Mouse (Mus musculus) right cerebral cortex, postnatal 36 days (tissue): Measurements from ENCODE around the gene Olfr1245.
"Not testable (repeated sequence)": the region's sequence is repeated elsewhere in the genome, so short reads cannot be mapped to it uniquely, and the experiment has no call there.

Source experiments
- DNase-seq, 2 experiments: peaks; one replicate each; pipeline ENCODE4 v3.0.0; 2022; ENCODE audit warnings: low spot score in 2 of 2, mixed read lengths in 1 of 2

Gene Olfr1245

GRCm38 (mm10) chr2:89578347-89578746, at the start of gene Olfr1245:
Gene Olfr1245 (minus strand): TSS chr2:89578447.
- DNase-seq = no peak

- DNase-seq = not testable (repeated sequence)
Observed at GRCm38 (mm10) chr2:89618145-89618544, 39.9 kb upstream of the Olfr1245 start, which contains the start of gene Olfr1248. Gene Olfr1248 (minus strand): TSS chr2:89618245.

GRCm38 (mm10) chr2:89614030-89614429, 35.8 kb upstream of the Olfr1245 start, which contains the start of gene Olfr1247:
Gene Olfr1247 (minus strand): TSS chr2:89614130.
- no peak for DNase-seq

GRCm38 (mm10) chr2:89593057-89593456, 14.8 kb upstream of the Olfr1245 start, which contains the start of gene Olfr1246:
Gene Olfr1246 (minus strand): TSS chr2:89593157.
- DNase-seq = no peak

- not testable (repeated sequence) for DNase-seq
Observed at GRCm38 (mm10) chr2:89562706-89563105, 15.5 kb downstream of the Olfr1245 start.

GRCm38 (mm10) chr2:89544516-89544915, 33.7 kb downstream of the Olfr1245 start:
- DNase-seq = no peak

GRCm38 (mm10) chr2:89539923-89540322, 38.3 kb downstream of the Olfr1245 start:
- DNase-seq = peak in 1 of 2 experiments; percentile 37

- no peak for DNase-seq
Observed at GRCm38 (mm10) chr2:89531387-89531786, 46.9 kb downstream of the Olfr1245 start, which contains the start of gene Olfr1243. Gene Olfr1243 (minus strand): TSS chr2:89531487.
